Mouse (Mus musculus) MEL (cell line): Measurements from ENCODE around the gene Vsig8. TPM values are rescaled to one million over a fixed set of nuclear protein-coding genes. Genes with fewer than 3 reads are reported as not detected.

ENCODE experiments used
- DNase-seq: peaks from one replicate; pipeline ENCODE4 v3.0.0; 2011; ENCODE audit warnings: low read depth, low spot score
- H3K27ac ChIP-seq: 2 replicates; pipeline ENCODE4 v1.5.1; 2012; ENCODE audit warnings: low read depth, mild to moderate bottlenecking, control low read depth, low read length, moderate library complexity; ENCODE audit not compliant: control insufficient read depth
- H3K27me3 ChIP-seq, 2 experiments: fragments of 150-350 bp in 1 of 2; sonication (generic) in 1 of 2; 2 replicates each; pipeline ENCODE4 v1.6.1; 2012; ENCODE audit warnings: low read length in 2 of 2, mild to moderate bottlenecking in 2 of 2, improper control_type of control experiment in 1 of 2, moderate library complexity in 1 of 2; ENCODE audit not compliant: insufficient read depth in 2 of 2, control insufficient read depth in 1 of 2
- H3K36me3 ChIP-seq, 2 experiments: 2 replicates each; pipeline ENCODE4 v1.6.1; 2012 to 2014; ENCODE audit warnings: low read length in 2 of 2, improper control_type of control experiment in 1 of 2, inconsistent platforms in 1 of 2, mild to moderate bottlenecking in 1 of 2; ENCODE audit not compliant: insufficient read depth in 2 of 2, control insufficient read depth in 1 of 2
- H3K4me1 ChIP-seq, 2 experiments: fragments of 150-350 bp in 1 of 2; sonication (generic) in 1 of 2; 2 replicates each; pipeline ENCODE4 v1.6.1; 2012; ENCODE audit warnings: low read length in 2 of 2, improper control_type of control experiment in 1 of 2, mild to moderate bottlenecking in 1 of 2; ENCODE audit not compliant: insufficient read depth in 2 of 2, control insufficient read depth in 1 of 2
- H3K4me3 ChIP-seq, 2 experiments: fragments of 150-350 bp in 1 of 2; sonication (generic) in 1 of 2; 2 replicates each; pipeline ENCODE4 v1.5.1; 2012; ENCODE audit warnings: low read depth in 2 of 2, low read length in 2 of 2, mild to moderate bottlenecking in 2 of 2, moderate library complexity in 2 of 2, control low read depth in 1 of 2, improper control_type of control experiment in 1 of 2; ENCODE audit not compliant: control insufficient read depth in 1 of 2, insufficient read depth in 1 of 2
- H3K79me2 ChIP-seq: 2 replicates; pipeline ENCODE4 v1.6.1; 2012; ENCODE audit warnings: mild to moderate bottlenecking, low read length, moderate library complexity; ENCODE audit not compliant: control insufficient read depth, poor library complexity, insufficient read depth
- H3K9ac ChIP-seq: 2 replicates; pipeline ENCODE4 v1.6.1; 2012; ENCODE audit warnings: low read depth, mild to moderate bottlenecking, control low read depth, low read length, moderate library complexity; ENCODE audit not compliant: control insufficient read depth, poor library complexity, severe bottlenecking
- H3K9me3 ChIP-seq: fragments of 150-350 bp; sonication (generic); replicated peaks from 2 replicates; pipeline ENCODE4 v1.6.1; 2012; ENCODE audit warnings: mild to moderate bottlenecking, low read length, improper control_type of control experiment, moderate library complexity; ENCODE audit not compliant: insufficient read depth
- CHD1 ChIP-seq: IDR thresholded peaks from 2 replicates; pipeline ENCODE4 v1.6.1; 2012; ENCODE audit warnings: low read depth, mild to moderate bottlenecking, inconsistent platforms, low read length, improper control_type of control experiment
- HCFC1 ChIP-seq: IDR thresholded peaks from 2 replicates; pipeline ENCODE4 v1.6.1; 2012; ENCODE audit warnings: low read depth, mild to moderate bottlenecking, inconsistent platforms, low read length, improper control_type of control experiment, moderate library complexity
- KAT2A ChIP-seq: conservative IDR thresholded peaks from 2 replicates; pipeline ENCODE4 v1.6.1; 2012; ENCODE audit warnings: low read depth, low read length, improper control_type of control experiment, inconsistent platforms
- MEF2A ChIP-seq: IDR thresholded peaks from 2 replicates; pipeline ENCODE4 v1.6.1; 2014; ENCODE audit warnings: low read depth, mild to moderate bottlenecking, inconsistent platforms, low read length, improper control_type of control experiment; ENCODE audit not compliant: poor library complexity, insufficient replicate concordance, severe bottlenecking; ENCODE audit errors: extremely low read depth
- MYB ChIP-seq: IDR thresholded peaks from 2 replicates; pipeline ENCODE4 v1.6.1; 2011; ENCODE audit warnings: mild to moderate bottlenecking, low read depth, low read length, improper control_type of control experiment
- NELFE ChIP-seq: IDR thresholded peaks from 2 replicates; pipeline ENCODE4 v1.6.1; 2011; ENCODE audit warnings: low read depth, low read length, improper control_type of control experiment
- POLR2AphosphoS2 ChIP-seq: IDR thresholded peaks from 2 replicates; pipeline ENCODE4 v1.6.1; 2011; ENCODE audit warnings: low read length, improper control_type of control experiment
- RAD21 ChIP-seq: IDR thresholded peaks from 2 replicates; pipeline ENCODE4 v1.6.1; 2011; ENCODE audit warnings: mild to moderate bottlenecking, low read depth, low read length, improper control_type of control experiment
- TAL1 ChIP-seq: IDR thresholded peaks from 2 replicates; pipeline ENCODE4 v1.6.1; 2012; ENCODE audit warnings: mild to moderate bottlenecking, inconsistent platforms, low read length, moderate library complexity, mixed read lengths
- TBP ChIP-seq: IDR thresholded peaks from 2 replicates; pipeline ENCODE4 v1.8.0; 2011; ENCODE audit warnings: low read depth, low read length, improper control_type of control experiment
- TCF12 ChIP-seq: IDR thresholded peaks from 2 replicates; pipeline ENCODE4 v1.6.1; 2014; ENCODE audit warnings: low read depth, mild to moderate bottlenecking, inconsistent platforms, low read length, improper control_type of control experiment, moderate library complexity
- UBTF ChIP-seq: IDR thresholded peaks from 2 replicates; pipeline ENCODE4 v1.6.1; 2012; ENCODE audit warnings: low read depth, mild to moderate bottlenecking, inconsistent platforms, low read length, improper control_type of control experiment, moderate library complexity, borderline replicate concordance; ENCODE audit not compliant: insufficient read depth
- USF2 ChIP-seq, 2 experiments: IDR thresholded peaks; 2 replicates each; pipeline ENCODE4 v1.6.1; 2011 to 2012; ENCODE audit warnings: improper control_type of control experiment in 2 of 2, low read length in 2 of 2, borderline replicate concordance in 1 of 2, inconsistent platforms in 1 of 2, low read depth in 1 of 2, mild to moderate bottlenecking in 1 of 2; ENCODE audit not compliant: insufficient read depth in 1 of 2
- ZC3H11A ChIP-seq: IDR thresholded peaks from 2 replicates; pipeline ENCODE4 v1.6.1; 2012; ENCODE audit warnings: low read depth, mild to moderate bottlenecking, inconsistent platforms, low read length, improper control_type of control experiment
- ZKSCAN1 ChIP-seq: IDR thresholded peaks from 2 replicates; pipeline ENCODE4 v1.6.1; 2012; ENCODE audit warnings: low read depth, mild to moderate bottlenecking, inconsistent platforms, low read length, improper control_type of control experiment, moderate library complexity
- polyA plus RNA-seq, 2 experiments: library from polyadenylated mRNA; stranded (reverse) in 1 of 2; unstranded in 1 of 2; fragments of >175 nt in 1 of 2; fragments of >200 nt in 1 of 2; gene quantifications; 2 replicates each; pipeline versions ENCODE4 v1.2.1 to v1.2.4; 2012; ENCODE audit warnings: low replicate concordance in 2 of 2, low read depth in 1 of 2; ENCODE audit not compliant: insufficient read length in 2 of 2, insufficient read depth in 1 of 2, missing spikeins in 1 of 2
- total RNA-seq: library from RNA; depleted of rRNA; stranded (reverse); fragments of 300-350 nt; gene quantifications from 2 replicates; pipeline ENCODE4 v1.2.3, GENCODE M21; 2012

Vsig8 gene
- total and polyA plus RNA-seq, 3 experiments, result not detected

DNA sequence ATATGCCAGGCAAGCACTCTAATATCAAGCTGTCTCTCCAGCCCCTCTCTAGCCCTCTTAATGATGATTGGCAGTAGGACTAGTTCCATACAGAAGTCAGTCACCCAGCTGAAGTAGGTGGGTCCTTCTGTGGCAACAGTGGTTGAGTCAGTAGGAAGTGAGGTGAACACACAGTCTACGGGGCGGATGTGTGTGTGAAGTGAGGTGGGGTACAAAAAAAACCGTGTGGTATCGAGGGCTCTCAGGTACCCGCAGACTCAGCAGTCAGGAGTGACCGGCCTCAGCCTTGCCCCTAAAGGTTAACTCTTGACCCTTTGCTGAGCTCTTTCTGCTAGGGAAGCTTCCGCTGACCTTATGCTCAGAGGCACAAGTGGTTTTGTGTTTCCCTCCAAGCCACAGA lies 7.2 kb upstream of the Vsig8 start:
- Histone ChIP-seq H3K27ac (no peak overlapping the region), H3K4me1 (peaks cover 0 to 11% of the 10 kb centered on the region in 2 experiments; a peak in 2 of 4 replicates), H3K79me2 (no peaks in the 10 kb centered on the region; the same call in 1 of the 2 replicates), H3K36me3 (peaks cover 0 to 5% of the 10 kb centered on the region in 2 experiments; a peak in 2 of 4 replicates), H3K9me3 (no peaks in the 10 kb centered on the region), H3K4me3 (no peak overlapping the region), H3K27me3 (peaks cover 0 to 4% of the 10 kb centered on the region in 2 experiments; a peak in 2 of 4 replicates), H3K9ac (no peak overlapping the region)
- DNase-seq, result no peak
- TF ChIP-seq KAT2A, result no peak

GRCm38 (mm10) chr1:172549314-172549713 lies 6.4 kb upstream of the Vsig8 start:
- Histone ChIP-seq H3K9me3 (no peaks in the 10 kb centered on the region), H3K27me3 (peaks cover 0 to 1% of the 10 kb centered on the region in 2 experiments; a peak in 1 of 4 replicates), H3K9ac (no peak overlapping the region), H3K27ac (no peak overlapping the region), H3K36me3 (peaks cover 0 to 5% of the 10 kb centered on the region in 2 experiments; a peak in 2 of 4 replicates), H3K4me3 (no peak overlapping the region), H3K79me2 (no peaks in the 10 kb centered on the region; the same call in 1 of the 2 replicates), H3K4me1 (peaks cover 0 to 11% of the 10 kb centered on the region in 2 experiments; a peak in 2 of 4 replicates)
- no peak for TF ChIP-seq KAT2A
- no peak for TF ChIP-seq ZKSCAN1
- TF ChIP-seq TAL1, result no peak
- TF ChIP-seq MYB, result no peak
- TF ChIP-seq ZC3H11A, result no peak
- no peak for TF ChIP-seq USF2 (IDR thresholded peaks at IDR 0.05; ENCODE audit: borderline replicate concordance in 1 of 2, insufficient read depth in 1 of 2, low read depth in 1 of 2, low read length in 2 of 2)
- no peak for TF ChIP-seq NELFE
- no peak for TF ChIP-seq HCFC1
- TF ChIP-seq MEF2A, result no peak
- no peak for TF ChIP-seq TCF12
- no peak for TF ChIP-seq POLR2AphosphoS2
- no peak for TF ChIP-seq CHD1
- TF ChIP-seq RAD21, result no peak
- no peak for TF ChIP-seq TBP
- TF ChIP-seq UBTF, result no peak
- no peak for DNase-seq
